Mouse (Mus musculus): Measurements from ENCODE around the gene Tnnc1.

The Tnnc1 gene

DNA sequence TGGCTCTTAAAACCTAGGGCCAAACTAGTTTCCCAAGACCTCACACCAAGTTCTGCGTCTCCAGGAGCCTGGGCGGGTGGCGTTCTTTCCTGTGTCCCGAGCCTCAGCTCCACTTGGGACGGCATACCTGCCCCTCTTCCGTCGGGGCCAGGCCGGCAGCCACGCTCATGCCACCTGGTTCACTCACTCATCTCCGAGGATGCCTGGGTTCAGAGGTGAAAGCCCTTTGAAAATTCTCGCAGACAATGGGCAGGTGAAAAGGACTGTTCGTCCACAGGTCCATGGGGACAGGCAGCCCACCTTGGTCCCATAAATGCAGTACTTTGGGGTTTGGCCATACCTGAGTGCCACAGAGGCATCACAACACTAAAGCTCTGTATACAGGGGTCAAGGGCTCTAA lies 23.9 kb upstream of the Tnnc1 start:
- no peak for DNase-seq (ENCODE audit: low spot score in 2 of 2)

DNA sequence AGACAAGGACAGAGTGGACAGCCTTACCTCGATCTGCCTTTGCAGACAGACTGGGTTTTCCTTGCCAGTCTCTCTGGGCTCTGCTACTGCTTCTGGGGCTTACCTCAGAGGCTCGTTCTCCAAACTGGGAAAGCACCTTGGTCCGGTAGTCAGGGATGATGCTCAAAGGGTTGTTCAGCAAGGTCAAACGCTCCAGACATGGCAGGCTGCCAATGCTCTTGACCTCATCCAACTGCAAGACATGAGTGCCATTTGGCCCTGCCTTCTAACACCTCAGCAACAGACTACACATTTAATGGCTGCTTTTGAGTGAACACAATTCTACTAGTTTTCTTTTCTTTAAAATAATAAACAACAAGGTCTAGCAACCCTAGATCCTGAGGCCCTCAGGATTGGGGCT lies 21.5 kb upstream of the Tnnc1 start:
- DNase-seq (ENCODE audit: low spot score in 2 of 2) = no peak

DNA sequence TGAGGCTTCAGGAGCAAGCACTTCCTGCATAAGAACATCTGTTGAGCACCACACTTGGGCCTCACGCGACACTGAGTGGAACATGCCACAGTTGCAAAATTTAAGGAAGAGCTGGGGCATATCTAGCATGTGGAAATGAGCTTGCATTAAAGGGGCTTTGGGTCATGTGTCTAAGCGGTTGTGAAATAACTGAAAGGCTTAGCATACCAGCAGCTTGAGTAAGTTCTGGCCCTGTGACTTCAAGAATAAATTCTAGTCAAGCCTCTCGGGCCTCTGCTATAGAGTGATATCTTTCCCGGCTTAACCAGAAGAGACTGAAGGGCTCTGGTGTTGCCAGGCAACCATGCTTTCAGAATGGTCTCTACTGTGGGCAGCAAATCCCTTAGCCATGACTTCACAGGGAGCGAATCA lies 19.3 kb upstream of the Tnnc1 start:
- DNase-seq (ENCODE audit: low spot score in 2 of 2) = no peak

DNA sequence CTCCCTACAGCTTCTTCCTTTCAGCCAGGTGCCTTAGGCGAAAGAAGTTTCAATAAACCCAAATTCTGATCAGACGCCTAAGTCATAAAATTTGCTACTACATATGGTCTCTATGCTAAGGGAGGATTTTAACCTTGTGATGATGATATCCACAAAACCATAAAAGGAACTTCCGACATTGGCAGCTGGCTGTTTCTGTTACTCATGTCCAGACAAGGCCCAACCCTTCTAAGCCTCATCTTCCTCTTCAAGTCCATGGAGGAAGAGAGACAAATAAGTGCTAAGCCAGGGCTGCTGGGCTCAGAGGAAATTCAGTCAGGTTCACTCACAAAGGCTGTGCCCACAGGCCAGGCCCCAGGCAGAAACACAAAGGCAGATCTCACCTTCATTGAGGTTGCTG lies 18.8 kb upstream of the Tnnc1 start:
- DNase-seq (ENCODE audit: low spot score in 2 of 2) = no peak

DNA sequence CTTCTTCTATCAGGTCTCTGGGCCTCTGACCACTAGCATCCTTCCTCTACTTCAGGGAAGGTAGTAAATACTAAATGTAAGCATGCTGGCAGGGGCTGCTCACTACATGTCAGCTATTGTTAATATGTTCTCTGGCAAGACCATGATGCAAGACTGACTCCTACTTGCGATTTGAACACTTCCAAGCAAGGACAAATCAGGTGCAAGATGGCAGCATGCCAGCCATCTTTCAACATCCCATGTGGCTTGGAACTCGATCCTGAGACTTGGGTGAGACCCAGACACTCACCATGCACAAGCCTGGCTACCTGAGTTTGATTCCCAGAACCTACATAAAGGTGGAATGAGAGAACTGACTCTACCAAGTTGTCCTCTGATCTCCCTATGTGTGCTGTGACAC lies 16.2 kb upstream of the Tnnc1 start:
- no peak for DNase-seq (ENCODE audit: low spot score in 2 of 2)

DNA sequence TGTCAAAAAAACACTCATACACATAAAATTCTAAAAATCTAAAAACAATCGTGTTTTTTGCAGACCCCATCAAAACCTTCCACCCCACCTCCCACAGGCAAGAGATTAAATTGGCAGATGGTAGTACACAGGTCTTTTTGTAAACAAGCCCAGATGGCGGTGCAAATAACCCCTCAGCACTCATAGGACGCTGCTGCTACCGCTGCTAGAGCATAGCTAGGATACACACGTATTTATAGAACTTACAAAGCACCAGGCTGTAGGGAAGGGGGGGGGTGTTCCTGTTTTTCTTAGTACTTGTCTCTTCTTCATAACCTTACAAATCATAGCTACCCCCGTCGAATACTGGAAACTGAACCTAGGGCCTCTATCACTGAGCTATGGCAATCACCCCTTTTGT lies 14.3 kb upstream of the Tnnc1 start:
- no peak for DNase-seq (ENCODE audit: low spot score in 2 of 2)

DNA sequence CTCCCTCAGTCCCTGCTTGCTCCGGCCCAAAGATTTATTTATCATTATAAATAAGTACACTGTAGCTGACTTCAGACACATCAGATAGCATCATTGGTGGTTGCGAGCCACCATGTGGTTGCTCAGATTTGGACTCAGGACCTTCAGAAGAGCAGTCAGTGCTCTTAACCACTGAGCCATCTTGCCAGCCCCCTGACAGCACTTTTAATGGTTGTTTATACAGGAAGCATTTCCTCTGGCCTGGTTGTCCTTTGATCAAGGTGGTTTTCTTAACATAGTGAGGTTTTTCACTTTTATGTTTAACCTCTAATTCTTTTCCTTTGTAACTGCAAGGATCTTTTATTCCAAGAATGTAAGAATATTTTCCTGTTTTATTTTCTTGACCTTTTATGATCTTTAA lies 13.7 kb upstream of the Tnnc1 start:
- DNase-seq (ENCODE audit: low spot score in 2 of 2) = no peak

DNA sequence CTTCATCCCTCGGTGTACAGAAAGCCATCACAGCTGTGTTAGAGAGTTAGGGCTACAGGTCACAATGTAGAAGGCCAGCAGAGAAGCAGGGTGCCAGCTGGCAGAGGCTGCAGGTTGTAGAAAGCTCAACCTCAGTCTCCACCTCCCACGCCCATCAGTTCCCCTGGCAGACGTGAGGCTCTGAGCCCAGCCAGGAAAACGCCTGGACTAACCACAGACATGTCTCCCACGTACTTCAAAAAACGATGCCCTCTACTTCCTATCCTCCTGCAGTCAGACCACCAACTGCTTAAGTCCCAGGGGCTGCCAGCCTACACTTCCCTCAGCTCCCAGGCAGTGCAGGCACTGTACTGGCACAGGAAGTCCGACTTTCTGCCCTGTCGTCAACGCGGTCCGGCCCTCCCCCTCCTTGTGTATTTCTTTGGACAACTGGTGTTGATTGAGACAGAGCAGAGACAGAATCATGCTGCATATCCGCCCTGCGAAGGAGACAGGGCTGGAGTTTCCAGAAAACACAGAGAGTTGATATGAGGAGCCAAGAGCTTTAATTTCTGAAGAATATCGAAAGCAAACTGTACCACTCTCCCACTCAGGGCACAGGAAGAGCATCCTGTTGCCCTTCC lies 13.1 kb upstream of the Tnnc1 start:
- no peak for DNase-seq (ENCODE audit: low spot score in 2 of 2)

DNA sequence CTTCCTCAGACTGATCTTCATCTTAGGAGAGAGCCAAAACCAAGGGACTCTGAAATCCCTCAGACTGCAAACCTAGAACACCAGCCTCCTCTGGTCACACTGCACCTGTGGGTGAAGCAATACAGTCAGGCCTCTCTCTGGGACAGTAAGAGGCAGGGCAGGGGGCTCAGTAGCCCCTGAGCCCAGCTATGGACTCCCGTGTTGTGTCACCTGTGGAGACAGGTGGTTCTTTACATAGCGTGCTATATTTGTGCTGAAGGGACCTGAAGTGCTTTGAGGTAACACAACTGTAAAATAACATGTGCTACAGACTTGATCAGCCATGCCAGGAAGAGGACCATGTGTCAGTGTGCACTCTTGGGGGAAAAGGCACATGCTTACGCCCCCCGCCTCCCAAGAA lies 12.6 kb upstream of the Tnnc1 start:
- DNase-seq (ENCODE audit: low spot score in 2 of 2) = no peak

DNA sequence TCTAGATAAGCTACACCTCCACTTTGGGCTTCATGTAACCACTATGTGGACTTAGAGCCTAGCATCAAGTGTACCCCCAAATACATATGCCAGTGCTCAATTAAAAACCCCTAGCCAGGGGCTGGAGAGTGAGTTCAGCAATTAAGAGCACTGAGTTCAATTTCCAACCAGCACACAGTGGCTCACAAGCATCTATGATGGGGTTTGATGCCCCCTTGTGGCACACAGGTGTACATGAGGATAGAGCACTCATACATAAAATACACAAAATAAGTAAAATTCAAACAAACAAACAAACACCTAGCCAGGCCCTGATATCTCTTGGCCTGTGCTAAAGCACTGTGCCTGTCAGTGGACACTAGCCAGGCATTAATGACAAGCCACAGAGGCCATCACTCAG lies 12.1 kb upstream of the Tnnc1 start:
- DNase-seq (ENCODE audit: low spot score in 2 of 2) = no peak

DNA sequence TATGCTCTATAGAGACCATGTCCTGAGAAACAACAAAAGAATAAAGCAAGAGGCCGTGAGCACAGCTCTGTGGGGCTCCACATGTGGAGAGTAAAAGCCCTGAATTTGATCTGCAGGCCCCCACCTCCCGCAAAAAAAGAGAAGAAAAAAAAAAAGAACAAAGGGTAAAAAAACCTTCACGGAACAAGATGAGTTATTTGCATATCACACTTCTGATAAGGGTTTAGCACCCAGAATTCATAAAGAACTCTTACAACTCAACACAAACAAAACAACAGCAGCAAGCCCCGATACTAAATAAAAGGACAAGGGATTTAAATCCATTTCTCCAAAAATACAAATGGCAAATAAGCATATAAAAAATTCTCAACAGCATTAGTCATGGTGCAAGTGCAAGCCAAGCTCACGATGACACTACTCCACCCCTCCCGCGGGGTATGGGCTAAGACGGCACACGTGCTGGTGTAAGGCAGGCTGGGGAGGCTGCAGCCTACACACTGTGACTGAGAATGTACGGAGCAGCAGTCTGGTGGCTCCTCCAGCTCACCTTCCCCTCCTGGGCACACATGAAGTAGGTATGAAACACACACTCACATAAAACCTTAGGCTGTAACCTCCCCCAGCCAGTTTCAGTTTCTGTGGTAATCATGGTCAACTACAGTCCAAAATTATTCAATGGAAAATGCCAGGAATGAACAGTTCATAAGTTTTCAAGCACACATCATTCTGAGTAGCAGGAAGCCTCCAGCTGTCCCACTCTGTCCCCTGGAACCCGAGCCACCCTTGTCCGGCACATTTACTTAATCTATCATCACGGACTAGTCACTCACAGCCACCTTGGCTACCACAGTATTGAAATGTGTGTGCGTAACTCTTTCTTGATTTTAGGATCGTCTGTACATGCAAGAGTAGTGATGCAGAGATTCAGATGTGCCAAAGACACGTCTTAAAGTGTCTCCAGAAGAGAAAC lies 10.3 kb upstream of the Tnnc1 start:
- no peak for DNase-seq (ENCODE audit: low spot score in 2 of 2)

DNA sequence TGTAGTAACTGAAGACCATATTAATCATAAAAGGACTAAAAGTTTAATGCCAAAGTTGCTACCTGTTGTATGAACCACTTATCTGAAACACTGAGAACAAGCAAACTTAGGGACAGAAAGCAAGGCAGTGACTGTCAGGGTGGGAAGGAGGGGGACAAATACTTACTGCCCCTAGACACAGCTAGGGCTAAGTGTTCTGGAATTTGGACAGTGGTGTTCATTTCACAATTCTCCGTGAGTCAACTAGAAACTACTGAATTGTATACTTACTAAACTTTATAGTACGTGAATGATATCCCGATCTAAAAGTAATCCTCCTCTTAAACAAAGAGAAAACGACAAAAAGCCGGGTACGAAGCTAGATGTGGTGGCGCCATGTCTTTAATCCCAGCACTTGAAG lies 8.5 kb upstream of the Tnnc1 start:
- no peak for DNase-seq (ENCODE audit: low spot score in 2 of 2)

DNA sequence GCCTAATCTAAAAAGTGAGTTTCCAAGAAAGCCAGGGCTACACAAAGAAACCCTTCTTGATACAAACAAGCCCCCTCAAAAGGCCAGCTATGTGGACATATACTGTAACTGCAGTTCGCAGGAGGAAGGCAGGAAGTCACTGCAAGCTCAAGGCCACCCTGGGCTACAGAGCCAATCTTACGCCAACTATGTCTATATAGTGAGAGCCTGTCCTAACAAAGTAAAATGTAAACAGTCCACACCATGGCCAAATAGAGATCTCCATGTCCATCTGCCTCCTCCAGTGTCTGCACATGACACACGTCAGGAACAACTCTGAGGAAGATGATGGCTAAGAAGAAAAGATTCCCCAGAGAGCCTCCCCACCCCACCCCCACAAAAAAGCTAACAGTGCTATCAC lies 8.1 kb upstream of the Tnnc1 start:
- DNase-seq (ENCODE audit: low spot score in 2 of 2) = no peak

DNA sequence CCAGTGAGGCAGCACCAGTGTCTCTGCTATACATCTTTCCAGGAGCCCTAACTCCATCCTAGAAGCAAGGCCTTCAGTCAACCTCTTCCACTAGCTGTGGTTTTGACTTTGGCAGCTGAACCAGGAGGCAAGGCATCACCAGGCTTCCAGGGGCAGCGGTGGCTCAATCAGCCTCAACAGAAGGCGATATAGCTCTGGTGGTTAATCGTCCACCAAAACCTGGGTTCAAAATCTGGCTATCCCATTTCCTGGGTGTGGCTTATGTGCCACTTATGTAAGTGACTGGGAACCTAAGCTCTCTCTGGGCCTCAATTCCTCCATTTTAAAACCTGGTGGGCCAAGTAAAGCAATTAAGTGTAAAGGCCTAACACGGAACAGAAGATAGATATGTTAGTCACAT lies 3.3 kb upstream of the Tnnc1 start:
- DNase-seq (ENCODE audit: low spot score in 2 of 2) = no peak

DNA sequence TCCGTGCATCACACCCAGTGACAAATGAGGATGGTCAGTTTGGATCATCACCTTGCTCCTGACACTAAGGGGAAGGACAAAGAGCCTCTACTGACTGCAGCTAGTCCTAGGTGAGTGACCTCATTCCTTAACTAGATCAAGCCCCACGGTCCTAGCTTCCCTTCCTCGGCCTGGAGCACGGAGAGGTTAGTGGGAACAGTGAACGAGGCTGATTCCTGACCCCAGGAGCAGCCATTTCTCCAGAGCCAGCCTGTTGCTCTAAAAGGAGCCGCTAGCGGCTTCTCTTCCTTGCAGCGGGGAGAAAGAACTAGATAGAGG lies 2.9 kb upstream of the Tnnc1 start:
- DNase-seq (ENCODE audit: low spot score in 2 of 2) = no peak

DNA sequence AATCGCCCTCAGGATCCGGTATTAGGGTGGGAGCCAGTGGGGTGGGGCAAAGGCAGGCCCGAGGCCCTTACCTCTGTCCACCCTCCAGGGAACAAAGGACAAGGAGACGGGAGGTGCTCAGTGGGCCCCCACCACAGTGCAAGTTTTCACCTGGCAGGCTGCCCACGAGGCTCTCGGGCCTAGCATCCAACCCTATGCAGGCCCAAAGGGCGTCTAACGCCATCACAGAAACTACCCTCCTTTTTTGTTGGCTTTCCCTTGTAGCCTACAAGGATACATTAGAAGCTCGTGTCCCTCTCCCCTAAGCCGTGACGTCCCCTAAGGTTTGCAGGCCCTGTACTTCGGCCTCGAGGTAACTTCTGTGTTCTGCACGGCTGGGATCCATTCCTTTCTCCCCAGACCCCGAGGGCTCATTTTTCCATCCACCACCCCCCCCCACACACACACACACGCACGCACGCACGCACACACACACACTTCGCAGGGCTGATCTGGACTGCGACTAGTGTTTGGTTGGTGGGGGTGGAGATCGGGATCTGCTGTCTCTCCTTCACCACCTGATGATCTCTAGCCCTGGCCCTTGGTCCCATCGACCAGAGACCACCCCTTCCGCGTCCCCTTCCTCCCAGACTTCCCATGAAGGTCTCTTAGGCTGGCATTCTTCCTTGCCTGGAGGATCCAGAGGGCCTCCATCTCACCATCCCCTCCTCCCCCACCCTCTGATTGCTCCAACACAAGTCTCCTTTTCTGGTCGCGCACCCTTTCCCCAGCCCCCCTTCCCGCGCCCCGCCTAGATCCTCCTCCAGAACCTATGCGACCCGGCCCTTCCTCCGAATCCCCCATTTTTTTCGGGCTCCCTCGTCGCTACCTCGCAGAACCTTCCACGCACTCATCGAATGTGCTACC lies 2.3 kb upstream of the Tnnc1 start:
- no peak for DNase-seq (ENCODE audit: low spot score in 2 of 2)

DNA sequence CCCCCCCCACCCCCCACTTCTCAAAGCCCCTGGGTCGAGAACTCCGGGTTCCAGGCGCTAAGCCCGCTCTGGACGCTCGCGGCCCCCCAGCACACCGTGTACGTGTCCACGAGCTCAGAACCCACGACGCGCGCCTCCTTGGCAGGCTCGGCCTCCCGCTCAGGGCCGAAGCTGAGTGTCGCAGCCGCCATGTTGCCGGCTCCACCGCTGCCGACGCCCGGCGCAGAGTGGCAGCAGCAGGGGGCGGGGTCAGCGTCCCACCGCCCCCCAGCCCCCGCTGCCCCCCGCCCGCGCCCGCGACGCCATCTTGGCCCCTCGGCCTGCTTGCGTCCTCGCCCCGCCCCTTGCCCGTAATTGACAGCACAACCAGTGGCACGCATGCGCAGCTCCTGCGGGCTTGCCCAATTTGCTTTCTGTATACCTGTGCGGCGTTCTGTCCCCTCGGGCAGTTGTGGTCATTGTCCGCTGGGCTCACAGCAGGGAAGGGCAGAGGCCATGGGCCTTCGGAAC lies 1.6 kb upstream of the Tnnc1 start:
- peak; percentile 87 to 88 for DNase-seq (ENCODE audit: low spot score in 2 of 2)

DNA sequence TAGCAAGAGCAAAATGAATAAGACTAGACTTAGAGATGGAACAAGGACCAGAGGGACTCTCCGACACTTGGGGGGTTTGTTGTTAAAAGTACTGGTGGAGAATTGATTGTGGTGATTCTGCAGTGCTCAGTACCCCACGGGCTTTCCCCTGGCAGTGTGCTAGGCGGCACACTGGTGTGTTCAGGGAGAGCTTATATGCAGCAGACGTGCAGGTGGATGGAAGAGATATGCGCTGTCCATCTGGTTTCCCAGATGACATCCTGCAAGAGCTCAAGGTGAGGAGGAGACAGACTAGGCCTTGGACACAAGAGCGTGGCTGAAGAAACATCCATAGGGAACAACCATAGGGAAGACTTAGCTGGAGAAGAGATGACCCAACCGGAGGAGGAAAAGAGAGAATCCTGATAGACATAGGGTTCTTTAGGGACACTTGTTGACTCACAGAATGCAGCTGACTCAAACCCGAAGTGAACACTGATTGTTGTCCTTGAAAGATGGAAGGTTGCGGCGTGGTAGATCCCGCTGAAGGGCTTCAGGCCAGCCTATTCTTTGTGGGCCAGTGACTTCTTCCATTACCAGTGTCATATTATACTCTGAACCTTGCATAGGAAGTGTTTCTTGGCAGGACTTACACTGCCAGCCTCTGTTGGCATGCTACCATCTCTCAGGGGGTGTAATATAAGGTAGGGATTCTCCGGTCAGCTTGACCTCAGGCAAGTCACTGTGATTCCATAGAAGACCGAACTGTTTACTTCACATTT lies 862 bp upstream of the Tnnc1 start:
- no peak for DNase-seq (ENCODE audit: low spot score in 2 of 2)

DNA sequence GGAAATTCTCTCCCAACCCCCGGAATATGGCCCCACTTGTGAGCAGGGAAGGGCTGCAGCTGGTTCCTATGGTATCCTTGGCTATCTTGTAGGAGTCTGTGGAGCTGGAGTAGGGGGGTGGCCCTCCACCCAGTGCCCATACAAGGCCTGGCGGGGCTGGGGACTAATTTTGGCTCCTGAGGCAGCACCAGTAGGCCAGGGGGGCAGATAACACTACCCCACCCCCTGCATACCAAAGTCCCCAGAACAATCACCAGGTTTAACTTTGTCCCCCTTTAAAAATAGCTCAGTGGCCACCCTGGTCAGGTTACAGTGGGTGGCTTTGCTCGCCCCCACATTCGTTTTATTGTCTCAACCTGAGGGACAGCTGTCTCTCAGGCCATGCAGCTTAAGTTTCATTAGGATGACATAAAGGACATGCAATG lies 1.0 kb downstream of the Tnnc1 start:
- DNase-seq (ENCODE audit: low spot score in 2 of 2) = no peak

DNA sequence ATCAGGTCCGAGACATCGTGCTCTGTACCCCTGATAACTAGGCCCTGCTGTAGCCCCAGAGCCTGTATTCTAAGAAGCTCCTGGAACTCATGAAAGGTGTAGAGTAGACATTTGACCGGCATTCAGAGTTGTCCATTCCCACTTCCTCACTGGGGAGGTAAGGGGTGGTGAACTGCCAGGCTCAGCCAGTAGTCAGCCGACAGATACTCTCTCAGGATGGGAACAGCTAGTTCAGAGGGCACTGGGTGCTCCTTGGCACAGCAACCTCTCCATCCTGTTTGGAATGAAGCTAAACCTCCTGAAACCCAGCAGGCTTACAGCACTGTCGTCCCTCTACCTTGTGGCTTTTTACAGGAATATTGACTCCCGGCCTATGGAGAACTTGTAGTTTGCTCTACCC lies 3.7 kb downstream of the Tnnc1 start:
- DNase-seq (ENCODE audit: low spot score in 2 of 2) = no peak

DNA sequence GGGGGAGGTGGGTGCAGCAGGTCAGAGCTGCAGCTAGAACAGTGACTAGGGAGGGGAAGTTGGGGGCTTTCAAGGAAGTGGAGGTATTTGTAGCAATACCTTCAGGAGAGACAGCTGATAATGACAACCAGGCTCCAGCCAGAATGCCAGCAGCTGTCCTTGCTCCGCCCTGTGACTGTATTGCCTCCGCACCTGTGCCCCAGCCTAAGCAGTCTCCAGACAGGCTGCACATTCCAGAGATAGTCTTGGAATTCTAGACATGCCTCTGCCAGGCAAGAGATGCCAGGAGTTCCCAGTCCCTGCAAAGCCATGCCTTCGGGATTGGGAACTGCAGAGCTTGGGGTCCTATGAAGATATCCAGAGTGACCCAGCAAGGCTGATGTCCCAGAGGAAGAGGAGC lies 4.4 kb downstream of the Tnnc1 start:
- no peak for DNase-seq (ENCODE audit: low spot score in 2 of 2)

DNA sequence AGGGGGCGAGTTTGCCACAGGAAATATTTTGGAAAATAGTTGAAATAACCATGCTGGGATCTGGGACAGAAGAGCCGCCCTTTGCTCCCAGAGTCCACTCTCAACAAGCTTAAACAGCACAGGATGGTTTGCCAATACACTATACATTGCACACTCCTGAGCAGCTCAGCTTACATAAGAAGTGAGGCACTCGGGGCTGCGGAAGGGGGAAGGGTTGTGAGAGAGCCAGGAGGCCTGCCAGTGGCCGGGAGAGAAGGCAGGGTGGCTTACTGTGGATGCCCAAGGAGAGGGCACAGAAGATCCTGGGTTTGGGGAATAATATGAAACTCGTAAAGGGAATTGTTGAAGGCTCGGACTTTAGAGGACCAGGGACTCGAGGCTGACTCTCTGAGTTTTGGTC lies 5.8 kb downstream of the Tnnc1 start:
- DNase-seq (ENCODE audit: low spot score in 2 of 2) = no peak

All from frontal cortex, postnatal 14 days (tissue).